Mouse (Mus musculus) cortical plate, adult 2 months (tissue): ENCODE results near the gene Osgin1.

Experiments
- CTCF ChIP-seq: fragments of 200-500 bp; IDR thresholded peaks from 2 replicates; pipeline ENCODE4 v1.5.1; 2011; ENCODE audit warnings: mild to moderate bottlenecking, control low read depth, low read length; ENCODE audit not compliant: insufficient read depth; ENCODE audit errors: extremely low read depth
- POLR2A ChIP-seq: fragments of 200-500 bp; IDR thresholded peaks from 2 replicates; pipeline ENCODE4 v1.6.1; 2011; ENCODE audit warnings: mild to moderate bottlenecking, low read length, control low read depth; ENCODE audit not compliant: insufficient read depth; ENCODE audit errors: extremely low read depth

- no peak for TF ChIP-seq CTCF
- no peak for TF ChIP-seq POLR2A
These were observed 5.9 kb downstream of the Osgin1 start for GRCm38 (mm10) chr8:119439893-119440249.
